Mouse (Mus musculus): ENCODE data around the gene Olfr1087. TPM values are rescaled to one million over a fixed set of nuclear protein-coding genes. Genes with fewer than 3 reads are reported as not detected.
"Not testable (repeated sequence)": the region's sequence is repeated elsewhere in the genome, so short reads cannot be mapped to it uniquely, and the experiment has no call there.

Olfr1087 gene
- not detected in 2 replicates for polyA plus RNA-seq (2011; ENCODE audit: insufficient read depth, insufficient read length, low read depth, missing spikeins)

DNA sequence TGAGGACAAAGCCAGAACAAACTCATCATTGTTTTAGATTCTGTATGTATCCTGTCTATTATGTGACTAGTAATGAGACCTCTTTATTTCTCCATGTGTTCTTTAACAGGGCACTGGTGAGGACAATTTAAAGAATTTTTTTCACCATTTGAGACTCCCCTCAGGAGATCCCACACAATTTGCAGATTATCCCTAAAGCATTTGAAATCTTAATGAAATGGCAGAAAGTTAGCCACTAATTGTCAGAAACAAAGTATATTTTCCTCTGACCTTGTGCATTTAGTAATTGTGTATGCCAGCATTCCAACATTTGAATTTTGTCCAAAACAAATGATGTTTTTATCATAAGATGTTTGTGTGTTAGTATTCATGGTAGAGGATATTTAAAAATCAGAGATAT is at the start of gene Olfr1087:
TSS of gene Olfr1087 (minus strand) at position 101 of the 400 bp plus-strand sequence.
- H3K9ac ChIP-seq (ENCODE audit: low read depth, poor library complexity, severe bottlenecking): no peak within 1 kb of the TSS
- H3K4me1 ChIP-seq (ENCODE audit: control insufficient read depth, insufficient read depth, low read length): no peaks in the 10 kb centered on the region
- H3K27ac ChIP-seq (ENCODE audit: insufficient read depth, low read length): no peak within 1 kb of the TSS
- H3K27me3 ChIP-seq (ENCODE audit: control insufficient read depth, insufficient read depth, low read length, poor library complexity, severe bottlenecking): no peaks in the 10 kb centered on the region
- TF ChIP-seq EP300 (IDR thresholded peaks at IDR 0.05; ENCODE audit: insufficient read depth, low read depth, low read length) (no peak), CTCF (IDR thresholded peaks at IDR 0.05; ENCODE audit: low read depth, low read length) (no peak), POLR2A (IDR thresholded peaks at IDR 0.05; ENCODE audit: insufficient read depth, low read length) (no peak)
- no peak within 1 kb of the TSS for H3K4me3 ChIP-seq (ENCODE audit: low read depth, low read length)
- no peaks in the 10 kb centered on the region for H3K9me3 ChIP-seq (replicated peaks; ENCODE audit: control insufficient read depth, insufficient read depth, low read length, poor library complexity, severe bottlenecking)
- no peaks in the 10 kb centered on the region for H3K36me3 ChIP-seq (ENCODE audit: control insufficient read depth, insufficient read depth, low read length, poor library complexity, severe bottlenecking)

DNA sequence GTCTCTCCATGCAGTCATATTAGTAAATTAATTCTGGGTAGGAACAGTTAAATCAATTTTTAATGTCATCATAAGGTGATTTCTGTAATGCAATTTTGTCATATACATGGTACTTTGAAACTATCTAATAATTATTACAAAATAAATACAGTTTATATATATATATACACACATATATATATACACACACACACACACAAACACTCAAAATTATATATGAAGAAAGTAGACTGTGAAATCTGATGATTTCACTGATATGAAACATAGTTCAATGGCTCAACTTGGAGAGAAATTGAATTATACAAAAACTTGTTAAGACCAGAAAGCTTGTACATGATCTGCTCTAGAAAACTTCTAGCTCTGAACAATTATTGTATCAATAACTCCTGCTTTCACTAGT is 35.4 kb upstream of the Olfr1087 start, which contains the start of gene Olfr1089:
TSS of gene Olfr1089 (minus strand) at position 101 of the 400 bp plus-strand sequence.
- Histone ChIP-seq H3K27me3 (ENCODE audit: control insufficient read depth, insufficient read depth, low read length, poor library complexity, severe bottlenecking) (no peaks in the 10 kb centered on the region), H3K27ac (ENCODE audit: insufficient read depth, low read length) (no peak within 1 kb of the TSS), H3K4me1 (ENCODE audit: control insufficient read depth, insufficient read depth, low read length) (no peaks in the 10 kb centered on the region), H3K9ac (ENCODE audit: low read depth, poor library complexity, severe bottlenecking) (no peak within 1 kb of the TSS), H3K36me3 (ENCODE audit: control insufficient read depth, insufficient read depth, low read length, poor library complexity, severe bottlenecking) (no peaks in the 10 kb centered on the region), H3K4me3 (ENCODE audit: low read depth, low read length) (no peak within 1 kb of the TSS), H3K9me3 (replicated peaks; ENCODE audit: control insufficient read depth, insufficient read depth, low read length, poor library complexity, severe bottlenecking) (no peaks in the 10 kb centered on the region)
- TF ChIP-seq CTCF (IDR thresholded peaks at IDR 0.05; ENCODE audit: low read depth, low read length) (no peak), EP300 (IDR thresholded peaks at IDR 0.05; ENCODE audit: insufficient read depth, low read depth, low read length) (no peak), POLR2A (IDR thresholded peaks at IDR 0.05; ENCODE audit: insufficient read depth, low read length) (no peak)

DNA sequence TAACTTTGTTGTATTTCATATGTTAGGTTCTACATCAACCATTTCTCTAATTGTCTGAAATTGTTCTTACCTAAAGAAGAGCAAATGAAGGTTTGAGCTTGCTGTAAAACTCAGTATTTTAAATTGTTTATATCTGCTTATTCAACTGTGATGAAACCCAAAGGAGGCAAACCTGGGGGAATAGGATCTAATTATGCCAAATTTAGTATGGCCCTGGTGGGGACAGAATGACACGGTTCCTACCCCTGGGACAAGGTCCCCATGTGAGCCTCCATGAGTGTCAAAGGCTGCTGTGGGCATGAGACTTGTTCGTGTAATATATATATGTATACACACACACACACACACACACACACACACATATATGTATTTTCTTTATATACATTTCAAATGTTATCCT is 18.2 kb downstream of the Olfr1087 start, which contains the start of gene Olfr1086:
TSS of gene Olfr1086 (minus strand) at position 101 of the 400 bp plus-strand sequence.
- H3K27me3 ChIP-seq (ENCODE audit: control insufficient read depth, insufficient read depth, low read length, poor library complexity, severe bottlenecking): no peaks in the 10 kb centered on the region
- H3K9me3 ChIP-seq (replicated peaks; ENCODE audit: control insufficient read depth, insufficient read depth, low read length, poor library complexity, severe bottlenecking): no peaks in the 10 kb centered on the region
- H3K27ac ChIP-seq (ENCODE audit: insufficient read depth, low read length): no peak within 1 kb of the TSS
- H3K36me3 ChIP-seq (ENCODE audit: control insufficient read depth, insufficient read depth, low read length, poor library complexity, severe bottlenecking): no peaks in the 10 kb centered on the region
- no peaks in the 10 kb centered on the region for H3K4me1 ChIP-seq (ENCODE audit: control insufficient read depth, insufficient read depth, low read length)
- no peak for TF ChIP-seq EP300 (IDR thresholded peaks at IDR 0.05; ENCODE audit: insufficient read depth, low read depth, low read length)
- TF ChIP-seq CTCF (IDR thresholded peaks at IDR 0.05; ENCODE audit: low read depth, low read length): no peak
- no peak for TF ChIP-seq POLR2A (IDR thresholded peaks at IDR 0.05; ENCODE audit: insufficient read depth, low read length)
- H3K9ac ChIP-seq (ENCODE audit: low read depth, poor library complexity, severe bottlenecking): no peak within 1 kb of the TSS
- H3K4me3 ChIP-seq (ENCODE audit: low read depth, low read length): no peak within 1 kb of the TSS

DNA sequence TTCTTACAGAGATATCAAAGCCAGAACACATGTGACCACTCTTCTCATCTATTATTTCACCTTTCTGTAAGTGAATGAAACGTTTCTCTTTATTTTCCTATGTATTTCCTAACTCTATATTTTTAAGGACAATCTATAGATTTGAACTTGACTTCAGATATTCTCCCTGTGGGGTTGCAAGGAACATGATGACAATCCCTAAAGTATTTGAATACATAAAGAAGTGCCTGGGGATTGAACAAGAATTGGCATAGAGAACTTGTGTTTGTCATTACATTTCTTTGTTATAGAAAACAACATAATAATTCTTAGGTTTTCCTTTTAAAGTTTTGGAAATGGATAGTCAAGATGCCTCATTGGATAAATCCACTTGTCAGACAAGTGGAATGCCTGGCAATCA is 36.3 kb downstream of the Olfr1087 start, which contains the start of gene Olfr1085:
TSS of gene Olfr1085 (minus strand) at position 101 of the 400 bp plus-strand sequence.
- Histone ChIP-seq H3K36me3 (ENCODE audit: control insufficient read depth, insufficient read depth, low read length, poor library complexity, severe bottlenecking) (no peaks in the 10 kb centered on the region), H3K4me1 (ENCODE audit: control insufficient read depth, insufficient read depth, low read length) (no peaks in the 10 kb centered on the region), H3K9me3 (replicated peaks; ENCODE audit: control insufficient read depth, insufficient read depth, low read length, poor library complexity, severe bottlenecking) (no peaks in the 10 kb centered on the region), H3K4me3 (ENCODE audit: low read depth, low read length) (no peak within 1 kb of the TSS), H3K9ac (ENCODE audit: low read depth, poor library complexity, severe bottlenecking) (no peak within 1 kb of the TSS), H3K27me3 (ENCODE audit: control insufficient read depth, insufficient read depth, low read length, poor library complexity, severe bottlenecking) (no peaks in the 10 kb centered on the region), H3K27ac (ENCODE audit: insufficient read depth, low read length) (no peak within 1 kb of the TSS)
- TF ChIP-seq CTCF (IDR thresholded peaks at IDR 0.05; ENCODE audit: low read depth, low read length) (no peak), POLR2A (IDR thresholded peaks at IDR 0.05; ENCODE audit: insufficient read depth, low read length) (no peak), EP300 (IDR thresholded peaks at IDR 0.05; ENCODE audit: insufficient read depth, low read depth, low read length) (no peak)

DNA sequence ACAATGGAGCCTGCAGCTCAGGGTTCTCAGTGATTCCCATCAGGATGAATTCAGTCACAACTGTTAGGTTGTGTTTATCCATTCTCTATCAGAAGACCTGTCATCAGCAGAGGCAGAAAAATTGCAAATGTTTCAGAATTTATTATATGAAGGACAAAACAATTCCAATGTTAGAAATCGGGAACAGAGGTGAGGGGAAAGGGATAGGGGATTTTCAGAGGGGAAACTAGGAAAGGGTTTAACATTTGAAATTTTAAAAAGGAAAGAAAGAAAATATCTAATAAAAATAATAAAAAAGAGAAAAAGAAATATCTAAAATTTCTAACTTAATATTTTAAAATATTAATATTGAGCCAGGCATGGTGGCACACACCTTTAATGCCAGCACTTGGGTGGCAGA is 58.6 kb downstream of the Olfr1087 start, which contains the start of gene Olfr1084:
TSS of gene Olfr1084 (minus strand) at position 101 of the 400 bp plus-strand sequence.
- H3K36me3 ChIP-seq (ENCODE audit: control insufficient read depth, insufficient read depth, low read length, poor library complexity, severe bottlenecking); H3K9me3 ChIP-seq (replicated peaks; ENCODE audit: control insufficient read depth, insufficient read depth, low read length, poor library complexity, severe bottlenecking); H3K4me1 ChIP-seq (ENCODE audit: control insufficient read depth, insufficient read depth, low read length); H3K9ac ChIP-seq (ENCODE audit: low read depth, poor library complexity, severe bottlenecking); H3K27ac ChIP-seq (ENCODE audit: insufficient read depth, low read length); H3K4me3 ChIP-seq (ENCODE audit: low read depth, low read length); H3K27me3 ChIP-seq (ENCODE audit: control insufficient read depth, insufficient read depth, low read length, poor library complexity, severe bottlenecking): not testable (repeated sequence)

Other genes with a start within 250 kb of the Olfr1087 start
- gene Olfr1065, start 247.8 kb downstream of the Olfr1087 start, polyA plus RNA-seq (2011; ENCODE audit: insufficient read depth, insufficient read length, low read depth, missing spikeins): not detected in 2 replicates
- not detected in 2 replicates for gene Olfr1066, start 242.1 kb downstream of the Olfr1087 start, polyA plus RNA-seq (2011; ENCODE audit: insufficient read depth, insufficient read length, low read depth, missing spikeins)
- not detected in 2 replicates for gene Olfr228, start 211.0 kb downstream of the Olfr1087 start, polyA plus RNA-seq (2011; ENCODE audit: insufficient read depth, insufficient read length, low read depth, missing spikeins)
- not detected in 2 replicates for gene Olfr1076, start 189.9 kb downstream of the Olfr1087 start, polyA plus RNA-seq (2011; ENCODE audit: insufficient read depth, insufficient read length, low read depth, missing spikeins)
- not detected in 2 replicates for gene Olfr1079, start 155.9 kb downstream of the Olfr1087 start, polyA plus RNA-seq (2011; ENCODE audit: insufficient read depth, insufficient read length, low read depth, missing spikeins)
- gene Olfr1080, start 140.2 kb downstream of the Olfr1087 start, polyA plus RNA-seq (2011; ENCODE audit: insufficient read depth, insufficient read length, low read depth, missing spikeins): not detected in 2 replicates
- gene Olfr1082, start 99.4 kb downstream of the Olfr1087 start, polyA plus RNA-seq (2011; ENCODE audit: insufficient read depth, insufficient read length, low read depth, missing spikeins): not detected in 2 replicates
- gene Olfr1084, start 58.7 kb downstream of the Olfr1087 start, polyA plus RNA-seq (2011; ENCODE audit: insufficient read depth, insufficient read length, low read depth, missing spikeins): not detected in 2 replicates
- not detected in 2 replicates for gene Olfr1085, start 36.4 kb downstream of the Olfr1087 start, polyA plus RNA-seq (2011; ENCODE audit: insufficient read depth, insufficient read length, low read depth, missing spikeins)
- gene Olfr1086, start 18.3 kb downstream of the Olfr1087 start, polyA plus RNA-seq (2011; ENCODE audit: insufficient read depth, insufficient read length, low read depth, missing spikeins): not detected in 2 replicates
- not detected in 2 replicates for gene Olfr1089, start 35.3 kb upstream of the Olfr1087 start, polyA plus RNA-seq (2011; ENCODE audit: insufficient read depth, insufficient read length, low read depth, missing spikeins)
- not detected in 2 replicates for gene Olfr1090, start 60.6 kb upstream of the Olfr1087 start, polyA plus RNA-seq (2011; ENCODE audit: insufficient read depth, insufficient read length, low read depth, missing spikeins)
- gene Olfr1093, start 84.1 kb upstream of the Olfr1087 start, polyA plus RNA-seq (2011; ENCODE audit: insufficient read depth, insufficient read length, low read depth, missing spikeins): not detected in 2 replicates
- gene Olfr141, start 111.6 kb upstream of the Olfr1087 start, polyA plus RNA-seq (2011; ENCODE audit: insufficient read depth, insufficient read length, low read depth, missing spikeins): not detected in 2 replicates
- not detected in 2 replicates for gene Olfr1094, start 126.3 kb upstream of the Olfr1087 start, polyA plus RNA-seq (2011; ENCODE audit: insufficient read depth, insufficient read length, low read depth, missing spikeins)
- gene Olfr1095, start 153.3 kb upstream of the Olfr1087 start, polyA plus RNA-seq (2011; ENCODE audit: insufficient read depth, insufficient read length, low read depth, missing spikeins): not detected in 2 replicates
- not detected in 2 replicates for gene Gm13723, start 176.4 kb upstream of the Olfr1087 start, polyA plus RNA-seq (2011; ENCODE audit: insufficient read depth, insufficient read length, low read depth, missing spikeins)
- gene Olfr1097, start 193.8 kb upstream of the Olfr1087 start, polyA plus RNA-seq (2011; ENCODE audit: insufficient read depth, insufficient read length, low read depth, missing spikeins): not detected in 2 replicates
- gene Olfr1098, start 226.2 kb upstream of the Olfr1087 start, polyA plus RNA-seq (2011; ENCODE audit: insufficient read depth, insufficient read length, low read depth, missing spikeins): not detected in 2 replicates